Mouse (Mus musculus): ENCODE results near the gene Gm43518.

GRCm38 (mm10) chr5:123964208-123964607 is 37.0 kb downstream of the Gm43518 start:
- TF ChIP-seq CTCF (conservative IDR thresholded peaks at IDR 0.05; ENCODE audit: insufficient read depth, insufficient read length, low read depth, low read length) (no peak), POLR2A (IDR thresholded peaks at IDR 0.05; ENCODE audit: low read depth, low read length) (no peak)

All from kidney, adult 2 months (tissue).